Mouse (Mus musculus) ovary, adult 10 weeks (tissue): Measurements from ENCODE around the gene Fam120a. TPM values are rescaled to one million over a fixed set of nuclear protein-coding genes. Genes with fewer than 3 reads are reported as not detected.

ENCODE experiments used
- polyA plus RNA-seq: library from polyadenylated mRNA; stranded (reverse); fragments of 350-450 nt; fragmentation: Illumina TruSeq; extraction: RNeasy Lipid Tissue Mini Kit (QIAGEN cat#74804); gene quantifications from one replicate; pipeline ENCODE4 v1.2.3, GENCODE M21; 2014

The Fam120a gene
- polyA plus RNA-seq = 323 TPM

GRCm38 (mm10) chr13:48967956-48968749 is at the start of gene Fam120a:
Gene Fam120a, minus strand, starts transcription at chr13:48968017.

GRCm38 (mm10) chr13:48870771-48871731 is 96.8 kb downstream of the Fam120a start, which contains the start of gene Phf2:
Gene Phf2, minus strand, starts transcription at chr13:48871119.

Other genes with a start within 250 kb of the Fam120a start
- 10.0 TPM for gene Phf2, start 96.9 kb downstream of the Fam120a start, polyA plus RNA-seq
- gene Wnk2, start 180.0 kb upstream of the Fam120a start, polyA plus RNA-seq = 0.26 TPM
- gene Ninj1, start 219.5 kb upstream of the Fam120a start, polyA plus RNA-seq = not detected
- gene Card19, start 248.0 kb upstream of the Fam120a start, polyA plus RNA-seq = not detected